Mouse (Mus musculus): ENCODE measurements around the gene Flt3l.

- TF ChIP-seq CTCF (IDR thresholded peaks at IDR 0.05; ENCODE audit: extremely low read depth, insufficient read length, insufficient replicate concordance, low read depth, low read length) (no peak), POLR2A (IDR thresholded peaks at IDR 0.05; ENCODE audit: low read depth, low read length) (no peak)
Measured at GRCm38 (mm10) chr7:45158991-45159390, 22.8 kb upstream of the Flt3l start.
